Mouse (Mus musculus) intestine, embryonic 14.5 days (tissue): Measurements from ENCODE around the gene Tmem161b. TPM values are rescaled to one million over a fixed set of nuclear protein-coding genes. Genes with fewer than 3 reads are reported as not detected.
"Not testable (repeated sequence)": the region's sequence is repeated elsewhere in the genome, so short reads cannot be mapped to it uniquely, and the experiment has no call there.

Experiments
- ATAC-seq: fragments of 200-750 bp; cut with Nextera tagmentation; replicated peaks from 2 replicates; pipeline ENCODE4 v1.8.0; 2017; ENCODE audit warnings: low read depth, moderate number of reproducible peaks, moderate TSS enrichment, moderate library complexity; ENCODE audit not compliant: low FRiP score, low TSS enrichment
- DNase-seq: peaks from one replicate; pipeline ENCODE4 v3.0.0-alpha.2; 2018; ENCODE audit warnings: low spot score
- H3K27ac ChIP-seq: fragments of 300-500 bp; sonication (generic); 2 replicates; pipeline ENCODE4 v1.5.1; 2014; ENCODE audit warnings: low read depth, mild to moderate bottlenecking, control low read depth
- H3K27me3 ChIP-seq: fragments of 300-500 bp; sonication (generic); replicated peaks from 2 replicates; pipeline ENCODE4 v1.6.1; 2014; ENCODE audit warnings: low read length, control low read depth; ENCODE audit not compliant: control insufficient read depth, insufficient read depth
- H3K36me3 ChIP-seq: fragments of 300-500 bp; sonication (generic); 2 replicates; pipeline ENCODE4 v1.6.1; 2014; ENCODE audit warnings: low read length, control low read depth; ENCODE audit not compliant: control insufficient read depth, insufficient read depth
- H3K4me1 ChIP-seq: fragments of 300-500 bp; sonication (generic); replicated peaks from 2 replicates; pipeline ENCODE4 v1.6.1; 2014; ENCODE audit warnings: low read length, control low read depth, mixed read lengths; ENCODE audit not compliant: control insufficient read depth, insufficient read depth
- H3K4me2 ChIP-seq: fragments of 300-500 bp; sonication (generic); 2 replicates; pipeline ENCODE4 v1.6.1; 2014; ENCODE audit warnings: low read length
- H3K4me3 ChIP-seq: fragments of 300-500 bp; sonication (generic); 2 replicates; pipeline ENCODE4 v1.5.1; 2014; ENCODE audit warnings: low read depth, low read length, control low read depth, mixed read lengths
- H3K9ac ChIP-seq: fragments of 300-500 bp; sonication (generic); 2 replicates; pipeline ENCODE4 v1.6.1; 2014; ENCODE audit warnings: mild to moderate bottlenecking, low read length
- H3K9me3 ChIP-seq: fragments of 300-500 bp; sonication (generic); 2 replicates; pipeline ENCODE4 v1.6.1; 2016; ENCODE audit warnings: low read length, control low read depth; ENCODE audit not compliant: control insufficient read depth
- WGBS: fragments of 180-500 bp; shearing (Covaris S2); extraction: QIAGEN DNeasy Blood & Tissue Kit; methylation state at CpG from one replicate; pipeline ENCODE4 v1.1.7; 2014; 5-methylcytosine and 5-hydroxymethylcytosine counted together
- polyA plus RNA-seq: library from polyadenylated mRNA; unstranded; fragments of >200 nt; fragmentation: Nextera tagmentation; extraction: Ambion mirVana; gene quantifications from 2 replicates; pipeline ENCODE4 v1.2.1, GENCODE M21; 2014

The Tmem161b gene
- polyA plus RNA-seq, 1 experiment from 2014 or later: 22.5 TPM

- H3K9ac ChIP-seq: no peak overlapping the region
- no peak for ATAC-seq
- no peak overlapping the region for H3K4me3 ChIP-seq
- no peak for DNase-seq
- no peaks in the 10 kb centered on the region for H3K9me3 ChIP-seq
- no peak overlapping the region for H3K4me2 ChIP-seq
- H3K27ac ChIP-seq: no peak overlapping the region
- WGBS: 84% methylated on average over 5 of the region's 5 CpGs
- no peaks in the 10 kb centered on the region for H3K27me3 ChIP-seq
- no peaks in the 10 kb centered on the region for H3K4me1 ChIP-seq
- no peaks in the 10 kb centered on the region for H3K36me3 ChIP-seq
Observed at GRCm38 (mm10) chr13:84251295-84251694, 29.2 kb downstream of the Tmem161b start.

GRCm38 (mm10) chr13:84255047-84255446, 33.0 kb downstream of the Tmem161b start:
- 94% methylated on average over 1 of the region's 1 CpGs for WGBS
- Histone ChIP-seq H3K27me3 (no peaks in the 10 kb centered on the region), H3K4me2 (no peak overlapping the region), H3K9ac (no peak overlapping the region), H3K4me1 (no peaks in the 10 kb centered on the region), H3K9me3 (no peaks in the 10 kb centered on the region), H3K36me3 (peaks cover 8% of the 10 kb centered on the region), H3K27ac (no peak overlapping the region), H3K4me3 (no peak overlapping the region)
- no peak for ATAC-seq
- DNase-seq: no peak

GRCm38 (mm10) chr13:84264418-84264817, 42.3 kb downstream of the Tmem161b start:
- not testable (repeated sequence) for ATAC-seq, H3K27me3 ChIP-seq, H3K4me2 ChIP-seq, H3K4me1 ChIP-seq, H3K4me3 ChIP-seq, H3K9ac ChIP-seq, H3K9me3 ChIP-seq, H3K27ac ChIP-seq, DNase-seq
- 81% methylated on average over 1 of the region's 1 CpGs for WGBS
- peaks cover 16% of the 10 kb centered on the region for H3K36me3 ChIP-seq

- no peak for DNase-seq
- 94% methylated on average over 5 of the region's 5 CpGs for WGBS
Observed at GRCm38 (mm10) chr13:84276246-84276645, 54.1 kb downstream of the Tmem161b start.

GRCm38 (mm10) chr13:84280352-84280751, 58.3 kb downstream of the Tmem161b start:
- H3K4me2 ChIP-seq: no peak overlapping the region
- H3K36me3 ChIP-seq: no peaks in the 10 kb centered on the region
- H3K4me3 ChIP-seq: no peak overlapping the region
- no peak overlapping the region for H3K27ac ChIP-seq
- no peak overlapping the region for H3K9ac ChIP-seq
- ATAC-seq (no peak), DNase-seq (no peak)
- H3K9me3 ChIP-seq: no peaks in the 10 kb centered on the region
- no peaks in the 10 kb centered on the region for H3K27me3 ChIP-seq
- no peaks in the 10 kb centered on the region for H3K4me1 ChIP-seq
- WGBS: 83% methylated on average over 4 of the region's 4 CpGs

More at GRCm38 (mm10) chr13:84276246-84276645, 54.1 kb downstream of the Tmem161b start:
- H3K4me2 ChIP-seq: no peak overlapping the region
- H3K36me3 ChIP-seq: no peaks in the 10 kb centered on the region
- H3K27ac ChIP-seq: no peak overlapping the region
- H3K9me3 ChIP-seq: no peaks in the 10 kb centered on the region
- ATAC-seq: no peak
- H3K27me3 ChIP-seq: no peaks in the 10 kb centered on the region
- H3K4me1 ChIP-seq: no peaks in the 10 kb centered on the region
- H3K9ac ChIP-seq: no peak overlapping the region
- H3K4me3 ChIP-seq: no peak overlapping the region

- Histone ChIP-seq H3K9me3 (no peaks in the 10 kb centered on the region), H3K4me3 (no peak overlapping the region), H3K9ac (no peak overlapping the region), H3K4me1 (no peaks in the 10 kb centered on the region), H3K27me3 (no peaks in the 10 kb centered on the region), H3K4me2 (no peak overlapping the region), H3K27ac (no peak overlapping the region), H3K36me3 (peaks cover 10% of the 10 kb centered on the region)
- DNase-seq: no peak
- ATAC-seq: no peak
Observed at GRCm38 (mm10) chr13:84282966-84283365, 60.9 kb downstream of the Tmem161b start.

GRCm38 (mm10) chr13:84284764-84285558, 62.9 kb downstream of the Tmem161b start:
- 53% methylated on average over 7 of the region's 7 CpGs for WGBS
- H3K36me3 ChIP-seq: peaks cover 17% of the 10 kb centered on the region
- H3K9ac ChIP-seq: no peak overlapping the region
- H3K27ac ChIP-seq: no peak overlapping the region
- no peak for ATAC-seq
- H3K4me2 ChIP-seq: no peak overlapping the region
- no peak overlapping the region for H3K4me3 ChIP-seq
- no peaks in the 10 kb centered on the region for H3K4me1 ChIP-seq
- H3K27me3 ChIP-seq: no peaks in the 10 kb centered on the region
- H3K9me3 ChIP-seq: no peaks in the 10 kb centered on the region
- DNase-seq: no peak

- Histone ChIP-seq H3K4me1 (no peaks in the 10 kb centered on the region), H3K4me2 (no peak overlapping the region), H3K27ac (no peak overlapping the region), H3K9me3 (no peaks in the 10 kb centered on the region), H3K9ac (no peak overlapping the region), H3K36me3 (peaks cover 17% of the 10 kb centered on the region), H3K27me3 (no peaks in the 10 kb centered on the region), H3K4me3 (no peak overlapping the region)
- ATAC-seq (no peak), DNase-seq (no peak)
- 84% methylated on average over 3 of the region's 3 CpGs for WGBS
Observed at GRCm38 (mm10) chr13:84285559-84285945, 63.5 kb downstream of the Tmem161b start.

GRCm38 (mm10) chr13:84299445-84300053, 77.5 kb downstream of the Tmem161b start:
- no peaks in the 10 kb centered on the region for H3K4me1 ChIP-seq
- DNase-seq: no peak

More at GRCm38 (mm10) chr13:84299445-84300053, 77.5 kb downstream of the Tmem161b start:
- no peak for ATAC-seq
- no peaks in the 10 kb centered on the region for H3K9me3 ChIP-seq
- no peak overlapping the region for H3K4me3 ChIP-seq
- no peak overlapping the region for H3K9ac ChIP-seq
- WGBS: 86% methylated on average over 2 of the region's 2 CpGs
- peaks cover 23% of the 10 kb centered on the region for H3K36me3 ChIP-seq
- no peak overlapping the region for H3K4me2 ChIP-seq
- H3K27ac ChIP-seq: no peak overlapping the region
- H3K27me3 ChIP-seq: no peaks in the 10 kb centered on the region
